Mouse (Mus musculus) forelimb bud, embryonic 11.5 days (tissue): ENCODE measurements around the gene Notch1.

Experiments
- DNase-seq: peaks from one replicate; pipeline ENCODE4 v3.0.0-alpha.2; 2012; ENCODE audit warnings: low read depth, low spot score

Notch1 gene

GRCm38 (mm10) chr2:26408515-26409356, 107.7 kb downstream of the Notch1 start, which contains the start of gene Inpp5e:
Gene Inpp5e, minus strand, starts transcription at chr2:26409203.
- peak; percentile 93 for DNase-seq
